Mouse (Mus musculus) forebrain, embryonic 14.5 days (tissue): ENCODE data around the gene Hnrnpdl. TPM values are rescaled to one million over a fixed set of nuclear protein-coding genes. Genes with fewer than 3 reads are reported as not detected.
A peak's percentile ranks its signal among the peaks of the same experiment; 100 is the strongest.

Experiments
- ATAC-seq: fragments of 200-750 bp; cut with Nextera tagmentation; 2 replicates; pipeline ENCODE4 v1.8.0; 2017; ENCODE audit warnings: mild to moderate bottlenecking, moderate library complexity
- DNase-seq: peaks from one replicate; pipeline ENCODE4 v3.0.0-alpha.2; 2015; ENCODE audit warnings: low spot score
- H3K27ac ChIP-seq: fragments of 300-500 bp; sonication (generic); 2 replicates; pipeline ENCODE4 v1.5.1; 2014; ENCODE audit warnings: low read depth, mild to moderate bottlenecking, control low read depth, low read length, moderate library complexity
- H3K27me3 ChIP-seq: fragments of 300-500 bp; sonication (generic); replicated peaks from 2 replicates; pipeline ENCODE4 v1.6.1; 2014; ENCODE audit warnings: low read length, control low read depth, mixed read lengths; ENCODE audit not compliant: control insufficient read depth, insufficient read depth
- H3K36me3 ChIP-seq: fragments of 300-500 bp; sonication (generic); 2 replicates; pipeline ENCODE4 v1.6.1; 2014; ENCODE audit warnings: low read length, control low read depth; ENCODE audit not compliant: control insufficient read depth, insufficient read depth
- H3K4me1 ChIP-seq: fragments of 300-500 bp; sonication (generic); 2 replicates; pipeline ENCODE4 v1.6.1; 2014; ENCODE audit warnings: antibody characterized with exemption, low read length, control low read depth; ENCODE audit not compliant: control insufficient read depth, insufficient read depth
- H3K4me2 ChIP-seq: fragments of 300-500 bp; sonication (generic); 2 replicates; pipeline ENCODE4 v1.6.1; 2014; ENCODE audit warnings: mild to moderate bottlenecking, control low read depth, low read length
- H3K4me3 ChIP-seq: fragments of 300-500 bp; sonication (generic); 2 replicates; pipeline ENCODE4 v1.5.1; 2014; ENCODE audit warnings: low read depth, low read length, control low read depth
- H3K9ac ChIP-seq: fragments of 300-500 bp; sonication (generic); 2 replicates; pipeline ENCODE4 v1.6.1; 2014; ENCODE audit warnings: mild to moderate bottlenecking, low read length, control low read depth, moderate library complexity
- H3K9me3 ChIP-seq: fragments of 300-500 bp; sonication (generic); replicated peaks from 2 replicates; pipeline ENCODE4 v1.6.1; 2016; ENCODE audit warnings: low read length, control low read depth, mixed read lengths; ENCODE audit not compliant: control insufficient read depth
- WGBS: fragments of 180-500 bp; shearing (Covaris S2); extraction: QIAGEN DNeasy Blood & Tissue Kit; methylation state at CpG from one replicate; pipeline ENCODE4 v1.1.7; 2014; 5-methylcytosine and 5-hydroxymethylcytosine counted together
- polyA plus RNA-seq: library from polyadenylated mRNA; unstranded; fragments of >200 nt; fragmentation: Nextera tagmentation; extraction: Ambion mirVana; gene quantifications from 2 replicates; pipeline ENCODE4 v1.2.1, GENCODE M21; 2014

Gene Hnrnpdl
- polyA plus RNA-seq, 1 experiment from 2014 or later: 250 TPM

- Histone ChIP-seq H3K27me3 (no peaks in the 10 kb centered on the region), H3K4me2 (no peak overlapping the region), H3K4me3 (no peak overlapping the region), H3K36me3 (peaks cover 54% of the 10 kb centered on the region), H3K4me1 (peaks cover 8% of the 10 kb centered on the region), H3K27ac (no peak overlapping the region), H3K9ac (no peak overlapping the region), H3K9me3 (no peaks in the 10 kb centered on the region)
- WGBS: 81% methylated on average over 2 of the region's 2 CpGs
- ATAC-seq (no peak), DNase-seq (no peak)
These were observed 7.4 kb downstream of the Hnrnpdl start for GRCm38 (mm10) chr5:100032107-100032506.

- DNase-seq: peak; percentile 92
- Histone ChIP-seq H3K4me3 (no peak overlapping the region), H3K36me3 (peaks cover 37% of the 10 kb centered on the region), H3K9me3 (no peaks in the 10 kb centered on the region), H3K27me3 (no peaks in the 10 kb centered on the region), H3K4me1 (no peaks in the 10 kb centered on the region), H3K9ac (no peak overlapping the region), H3K27ac (peak overlapping the region; percentile 6), H3K4me2 (no peak overlapping the region)
- peak; percentile 90 for ATAC-seq
- 22% methylated on average over 6 of the region's 6 CpGs for WGBS
These were observed 9.4 kb downstream of the Hnrnpdl start for GRCm38 (mm10) chr5:100030069-100030468.

- H3K27me3 ChIP-seq: no peaks in the 10 kb centered on the region
- H3K4me3 ChIP-seq: no peak overlapping the region
- no peak for ATAC-seq
- H3K36me3 ChIP-seq: no peaks in the 10 kb centered on the region
- no peak overlapping the region for H3K9ac ChIP-seq
- H3K4me1 ChIP-seq: no peaks in the 10 kb centered on the region
- DNase-seq: no peak
- H3K9me3 ChIP-seq: no peaks in the 10 kb centered on the region
- 96% methylated on average over 1 of the region's 1 CpGs for WGBS
- no peak overlapping the region for H3K4me2 ChIP-seq
- no peak overlapping the region for H3K27ac ChIP-seq
These were observed 14.6 kb downstream of the Hnrnpdl start for GRCm38 (mm10) chr5:100024868-100025267.

- H3K4me3 ChIP-seq: no peak overlapping the region
- H3K9me3 ChIP-seq: no peaks in the 10 kb centered on the region
- WGBS: 64% methylated on average over 5 of the region's 5 CpGs
- no peaks in the 10 kb centered on the region for H3K4me1 ChIP-seq
- H3K4me2 ChIP-seq: no peak overlapping the region
- no peaks in the 10 kb centered on the region for H3K36me3 ChIP-seq
- no peak for ATAC-seq
- H3K27ac ChIP-seq: no peak overlapping the region
- no peak for DNase-seq
- H3K27me3 ChIP-seq: no peaks in the 10 kb centered on the region
- no peak overlapping the region for H3K9ac ChIP-seq
These were observed 15.1 kb downstream of the Hnrnpdl start for GRCm38 (mm10) chr5:100024403-100024802.

GRCm38 (mm10) chr5:100020089-100020488 is 19.4 kb downstream of the Hnrnpdl start:
- H3K27ac ChIP-seq: no peak overlapping the region
- H3K9me3 ChIP-seq: no peaks in the 10 kb centered on the region
- no peaks in the 10 kb centered on the region for H3K4me1 ChIP-seq
- H3K9ac ChIP-seq: no peak overlapping the region
- ATAC-seq: no peak
- H3K4me2 ChIP-seq: no peak overlapping the region
- no peaks in the 10 kb centered on the region for H3K27me3 ChIP-seq
- H3K4me3 ChIP-seq: no peak overlapping the region
- no peaks in the 10 kb centered on the region for H3K36me3 ChIP-seq
- DNase-seq: no peak

- Histone ChIP-seq H3K27me3 (no peaks in the 10 kb centered on the region), H3K4me2 (no peak overlapping the region), H3K4me1 (no peaks in the 10 kb centered on the region), H3K36me3 (no peaks in the 10 kb centered on the region), H3K9me3 (no peaks in the 10 kb centered on the region), H3K9ac (no peak overlapping the region), H3K27ac (no peak overlapping the region), H3K4me3 (no peak overlapping the region)
- DNase-seq (no peak), ATAC-seq (no peak)
- WGBS: 92% methylated on average over 9 of the region's 9 CpGs
These were observed 26.9 kb downstream of the Hnrnpdl start for GRCm38 (mm10) chr5:100012599-100012998.

- DNase-seq: no peak
- H3K4me1 ChIP-seq: no peaks in the 10 kb centered on the region
- H3K4me2 ChIP-seq: no peak overlapping the region
- no peak for ATAC-seq
- H3K4me3 ChIP-seq: no peak overlapping the region
- H3K9me3 ChIP-seq: no peaks in the 10 kb centered on the region
- no peak overlapping the region for H3K27ac ChIP-seq
- WGBS: 62% methylated on average over 3 of the region's 3 CpGs
- no peaks in the 10 kb centered on the region for H3K27me3 ChIP-seq
- no peaks in the 10 kb centered on the region for H3K36me3 ChIP-seq
- no peak overlapping the region for H3K9ac ChIP-seq
These were observed 31.0 kb downstream of the Hnrnpdl start for GRCm38 (mm10) chr5:100008485-100008884.

GRCm38 (mm10) chr5:100007040-100007375 is 32.5 kb downstream of the Hnrnpdl start:
- ATAC-seq (no peak), DNase-seq (no peak)

GRCm38 (mm10) chr5:100006324-100007039 is 33.0 kb downstream of the Hnrnpdl start:
- no peak for ATAC-seq
- Histone ChIP-seq H3K4me2 (no peak overlapping the region), H3K4me3 (no peak overlapping the region), H3K9ac (no peak overlapping the region), H3K36me3 (no peaks in the 10 kb centered on the region), H3K4me1 (no peaks in the 10 kb centered on the region), H3K9me3 (no peaks in the 10 kb centered on the region), H3K27me3 (no peaks in the 10 kb centered on the region), H3K27ac (no peak overlapping the region)
- DNase-seq: no peak
- 90% methylated on average over 4 of the region's 4 CpGs for WGBS

More at GRCm38 (mm10) chr5:100007040-100007375, 32.5 kb downstream of the Hnrnpdl start:
- Histone ChIP-seq H3K4me1 (no peaks in the 10 kb centered on the region), H3K4me2 (no peak overlapping the region), H3K4me3 (no peak overlapping the region), H3K9me3 (no peaks in the 10 kb centered on the region), H3K36me3 (no peaks in the 10 kb centered on the region), H3K27ac (no peak overlapping the region), H3K9ac (no peak overlapping the region), H3K27me3 (no peaks in the 10 kb centered on the region)
- 81% methylated on average over 4 of the region's 4 CpGs for WGBS
